Mouse (Mus musculus) liver, adult 2 months (tissue): ENCODE results near the gene Cks1b. TPM values are rescaled to one million over a fixed set of nuclear protein-coding genes. Genes with fewer than 3 reads are reported as not detected.

Experiments used
- DNase-seq: peaks from one replicate; pipeline ENCODE4 v3.0.0-alpha.2; 2011; ENCODE audit warnings: low read depth, low spot score; ENCODE audit errors: extremely low read depth
- H3K27ac ChIP-seq: fragments of 200-500 bp; replicated peaks from 2 replicates; pipeline ENCODE4 v1.5.1; 2012; ENCODE audit warnings: low read depth, mild to moderate bottlenecking, control low read depth, inconsistent platforms, low read length; ENCODE audit not compliant: insufficient read depth
- H3K27me3 ChIP-seq: fragments of 200-500 bp; 2 replicates; pipeline ENCODE4 v1.6.1; 2012; ENCODE audit warnings: mild to moderate bottlenecking, moderate library complexity, low read length, inconsistent platforms; ENCODE audit not compliant: control insufficient read depth, insufficient read depth
- H3K36me3 ChIP-seq: fragments of 200-500 bp; 2 replicates; pipeline ENCODE4 v1.6.1; 2012; ENCODE audit warnings: low read length, inconsistent platforms; ENCODE audit not compliant: control insufficient read depth, insufficient read depth
- H3K4me1 ChIP-seq: fragments of 200-500 bp; 2 replicates; pipeline ENCODE4 v1.6.1; 2011; ENCODE audit warnings: low read length; ENCODE audit not compliant: control insufficient read depth, insufficient read depth
- H3K4me3 ChIP-seq: fragments of 200-500 bp; 2 replicates; pipeline ENCODE4 v1.5.1; 2011; ENCODE audit warnings: low read depth, mild to moderate bottlenecking, control low read depth, low read length, moderate library complexity; ENCODE audit not compliant: insufficient read depth
- H3K79me2 ChIP-seq: fragments of 200-500 bp; 2 replicates; pipeline ENCODE4 v1.6.1; 2012; ENCODE audit warnings: inconsistent platforms, mild to moderate bottlenecking, low read length, moderate library complexity; ENCODE audit not compliant: control insufficient read depth, insufficient read depth
- H3K9ac ChIP-seq: fragments of 200-500 bp; 2 replicates; pipeline ENCODE4 v1.6.1; 2012; ENCODE audit warnings: low read depth, mild to moderate bottlenecking, control low read depth, inconsistent platforms, low read length
- CTCF ChIP-seq: fragments of 200-500 bp; IDR thresholded peaks from 2 replicates; pipeline ENCODE4 v1.5.1; 2011; ENCODE audit warnings: low read depth, low read length, control low read depth
- POLR2A ChIP-seq: fragments of 200-500 bp; IDR thresholded peaks from 2 replicates; pipeline ENCODE4 v1.6.1; 2011; ENCODE audit warnings: low read length, control low read depth; ENCODE audit not compliant: insufficient read depth; ENCODE audit errors: extremely low read depth
- WGBS: fragments of 180-500 bp; shearing (Covaris S2); methylation state at CpG from one replicate; pipeline ENCODE4 v1.1.7; 2018; 5-methylcytosine and 5-hydroxymethylcytosine counted together
- polyA plus RNA-seq: library from polyadenylated mRNA; depleted of rRNA; stranded (reverse); fragments of >200 nt; gene quantifications from 2 replicates; pipeline ENCODE4 v1.2.3, GENCODE M21; 2012
- total RNA-seq: library from RNA; depleted of rRNA; stranded (reverse); fragments of >200 nt; gene quantifications from 2 replicates; pipeline ENCODE4 v1.2.3, GENCODE M21; 2014

Gene Cks1b
- total and polyA plus RNA-seq, 2 experiments: 3.0 to 11.0 TPM

GRCm38 (mm10) chr3:89384331-89385076 lies 33.7 kb downstream of the Cks1b start:
- Histone ChIP-seq H3K9ac (no peak overlapping the region), H3K4me3 (no peak overlapping the region), H3K79me2 (peaks cover 51% of the 10 kb centered on the region), H3K36me3 (peaks cover 2% of the 10 kb centered on the region; the same call in 1 of the 2 replicates), H3K27me3 (no peaks in the 10 kb centered on the region), H3K4me1 (peaks cover 15% of the 10 kb centered on the region), H3K27ac (no peak overlapping the region)
- whole genome bisulfite sequencing: 91% methylated on average over 12 of the region's 12 CpGs
- TF ChIP-seq CTCF (no peak), POLR2A (no peak)
- DNase-seq: no peak

GRCm38 (mm10) chr3:89383651-89384255 lies 34.4 kb downstream of the Cks1b start:
- Histone ChIP-seq H3K4me3 (no peak overlapping the region), H3K4me1 (peaks cover 12% of the 10 kb centered on the region), H3K9ac (no peak overlapping the region), H3K36me3 (peaks cover 6% of the 10 kb centered on the region; the same call in 1 of the 2 replicates), H3K27ac (no peak overlapping the region), H3K79me2 (peaks cover 45% of the 10 kb centered on the region), H3K27me3 (no peaks in the 10 kb centered on the region)
- no peak for DNase-seq
- TF ChIP-seq CTCF: no peak
- no peak for TF ChIP-seq POLR2A
- WGBS: 69% methylated on average over 5 of the region's 5 CpGs

- H3K4me1 ChIP-seq: peaks cover 5% of the 10 kb centered on the region
- H3K4me3 ChIP-seq: no peak overlapping the region
- H3K27me3 ChIP-seq: no peaks in the 10 kb centered on the region
- peaks cover 6% of the 10 kb centered on the region; the same call in 1 of the 2 replicates for H3K36me3 ChIP-seq
- H3K27ac ChIP-seq: no peak overlapping the region
- DNase-seq: no peak
- WGBS: 77% methylated on average over 5 of the region's 5 CpGs
- H3K9ac ChIP-seq: no peak overlapping the region
- TF ChIP-seq POLR2A (no peak), CTCF (no peak)
- peaks cover 38% of the 10 kb centered on the region for H3K79me2 ChIP-seq
These were observed 35.2 kb downstream of the Cks1b start for GRCm38 (mm10) chr3:89382950-89383349.

GRCm38 (mm10) chr3:89382033-89382882 lies 35.9 kb downstream of the Cks1b start:
- no peak overlapping the region for H3K27ac ChIP-seq
- no peak for DNase-seq

GRCm38 (mm10) chr3:89381233-89381632 lies 37.0 kb downstream of the Cks1b start:
- Histone ChIP-seq H3K36me3 (peaks cover 8% of the 10 kb centered on the region; the same call in 1 of the 2 replicates), H3K79me2 (peaks cover 23% of the 10 kb centered on the region; the same call in 1 of the 2 replicates), H3K4me1 (no peaks in the 10 kb centered on the region; the same call in 1 of the 2 replicates), H3K9ac (no peak overlapping the region), H3K27ac (no peak overlapping the region), H3K27me3 (no peaks in the 10 kb centered on the region), H3K4me3 (no peak overlapping the region)
- no peak for DNase-seq
- 97% methylated on average over 11 of the region's 11 CpGs for WGBS
- TF ChIP-seq CTCF (no peak), POLR2A (no peak)

More at GRCm38 (mm10) chr3:89382033-89382882, 35.9 kb downstream of the Cks1b start:
- WGBS: 84% methylated on average over 9 of the region's 9 CpGs
- Histone ChIP-seq H3K4me1 (no peaks in the 10 kb centered on the region; the same call in 1 of the 2 replicates), H3K36me3 (peaks cover 6% of the 10 kb centered on the region; the same call in 1 of the 2 replicates), H3K79me2 (peaks cover 31% of the 10 kb centered on the region), H3K27me3 (no peaks in the 10 kb centered on the region), H3K4me3 (no peak overlapping the region), H3K9ac (no peak overlapping the region; the same call in 1 of the 2 replicates)
- TF ChIP-seq CTCF: no peak
- no peak for TF ChIP-seq POLR2A
